Mouse (Mus musculus) liver, embryonic 13.5 days (tissue): Measurements from ENCODE around the gene Chka. TPM values are rescaled to one million over a fixed set of nuclear protein-coding genes. Genes with fewer than 3 reads are reported as not detected.
A peak's percentile ranks its signal among the peaks of the same experiment; 100 is the strongest.

Experiments used
- ATAC-seq: fragments of 200-750 bp; cut with Nextera tagmentation; 2 replicates; pipeline ENCODE4 v1.8.0; 2017; ENCODE audit warnings: low read depth, mild to moderate bottlenecking, moderate number of reproducible peaks, moderate library complexity
- DNase-seq: peaks from one replicate; pipeline ENCODE4 v3.0.0; 2022
- H3K27ac ChIP-seq: fragments of 300-500 bp; sonication (generic); 2 replicates; pipeline ENCODE4 v1.5.1; 2015; ENCODE audit warnings: moderate library complexity, mild to moderate bottlenecking, inconsistent platforms
- H3K27me3 ChIP-seq: fragments of 300-500 bp; sonication (generic); 2 replicates; pipeline ENCODE4 v1.6.1; 2015; ENCODE audit warnings: mild to moderate bottlenecking, inconsistent platforms
- H3K36me3 ChIP-seq: fragments of 300-500 bp; sonication (generic); 2 replicates; pipeline ENCODE4 v1.6.1; 2015; ENCODE audit warnings: mild to moderate bottlenecking, inconsistent platforms
- H3K4me1 ChIP-seq: fragments of 300-500 bp; sonication (generic); replicated peaks from 2 replicates; pipeline ENCODE4 v1.6.1; 2015; ENCODE audit warnings: inconsistent platforms
- H3K4me2 ChIP-seq: fragments of 300-500 bp; sonication (generic); 2 replicates; pipeline ENCODE4 v1.6.1; 2015; ENCODE audit warnings: inconsistent platforms, mild to moderate bottlenecking, moderate library complexity
- H3K4me3 ChIP-seq: fragments of 300-500 bp; sonication (generic); replicated peaks from 2 replicates; pipeline ENCODE4 v1.5.1; 2015; ENCODE audit warnings: mild to moderate bottlenecking, inconsistent platforms
- H3K9ac ChIP-seq: fragments of 300-500 bp; sonication (generic); 2 replicates; pipeline ENCODE4 v1.6.1; 2015; ENCODE audit warnings: mild to moderate bottlenecking, inconsistent platforms
- H3K9me3 ChIP-seq: fragments of 300-500 bp; sonication (generic); replicated peaks from 2 replicates; pipeline ENCODE4 v1.6.1; 2016; ENCODE audit warnings: inconsistent platforms
- WGBS: fragments of 180-500 bp; shearing (Covaris S2); methylation state at CpG from one replicate; pipeline ENCODE4 v1.1.7; 2015; ENCODE audit not compliant: insufficient replicate concordance; 5-methylcytosine and 5-hydroxymethylcytosine counted together
- polyA plus RNA-seq: library from polyadenylated mRNA; unstranded; fragments of >200 nt; fragmentation: Nextera tagmentation; extraction: Ambion mirVana; gene quantifications from 2 replicates; pipeline ENCODE4 v1.2.1, GENCODE M21; 2015

Gene Chka
- polyA plus RNA-seq, 1 experiment from 2014 or later, result 15.8 TPM

DNA sequence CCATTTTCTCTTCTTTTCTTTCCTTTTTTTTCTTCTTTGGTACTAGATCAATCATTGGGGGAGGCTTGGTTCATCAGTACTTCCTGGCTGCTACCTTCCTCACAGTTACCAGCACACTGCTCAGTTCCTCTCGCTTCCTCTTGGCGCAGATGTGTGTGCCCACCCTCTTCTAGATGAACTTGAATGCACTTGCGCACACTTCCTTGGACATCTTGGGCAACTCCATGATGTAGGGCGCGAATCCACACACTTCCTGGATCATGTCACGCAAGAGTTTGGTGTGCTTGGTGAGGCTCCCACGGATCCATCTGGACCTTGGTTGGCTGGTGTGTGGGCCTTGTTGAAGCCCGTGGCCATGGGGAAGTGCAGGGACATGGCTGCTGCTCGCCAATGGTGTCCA is 80.1 kb downstream of the Chka start:
- no peaks in the 10 kb centered on the region for H3K36me3 ChIP-seq
- no peak overlapping the region for H3K4me2 ChIP-seq
- DNase-seq (no peak), ATAC-seq (no peak)
- H3K27me3 ChIP-seq, result peaks cover 15% of the 10 kb centered on the region
- no peak overlapping the region for H3K4me3 ChIP-seq
- H3K27ac ChIP-seq, result no peak overlapping the region
- no peak overlapping the region for H3K9ac ChIP-seq
- H3K4me1 ChIP-seq, result peaks cover 34% of the 10 kb centered on the region
- 69% methylated on average over 9 of the region's 9 CpGs for WGBS
- H3K9me3 ChIP-seq, result no peaks in the 10 kb centered on the region

DNA sequence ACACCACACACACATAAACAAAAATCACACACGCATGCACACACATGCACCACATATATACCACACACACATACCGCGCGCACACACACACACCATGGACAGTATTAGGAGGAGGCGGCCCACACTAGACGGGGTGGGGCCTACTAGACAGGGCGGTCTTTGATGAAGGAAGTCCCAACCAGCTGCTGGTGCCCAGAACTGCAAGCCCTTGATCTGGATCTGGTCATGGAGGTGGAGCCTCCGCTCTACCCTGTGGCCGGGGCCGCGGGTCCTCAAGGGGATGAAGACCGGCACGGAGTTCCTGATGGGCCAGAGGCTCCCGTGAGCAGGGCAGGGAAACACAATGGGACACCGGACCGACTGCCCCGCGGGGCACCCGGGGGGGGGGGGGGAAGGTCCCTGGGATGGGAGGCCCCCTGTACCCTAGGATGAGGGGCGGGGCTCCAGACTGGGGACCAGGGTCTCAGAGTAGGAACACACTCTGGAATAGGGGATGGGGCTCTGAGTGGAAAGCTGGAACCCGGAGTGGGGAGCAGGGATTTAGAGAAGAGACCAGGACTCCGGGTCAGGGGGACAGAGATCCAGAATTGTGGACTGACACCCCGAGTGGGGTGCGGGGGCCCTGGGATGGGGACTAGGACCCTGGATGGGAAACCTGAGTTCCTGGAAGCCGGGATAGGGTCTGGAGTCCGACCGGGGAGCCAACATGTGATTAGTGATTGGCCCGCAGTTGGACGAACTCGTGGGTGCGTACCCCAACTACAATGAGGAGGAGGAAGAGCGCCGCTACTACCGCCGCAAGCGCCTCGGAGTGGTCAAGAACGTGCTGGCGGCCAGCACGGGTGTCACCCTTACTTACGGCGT is 83.7 kb downstream of the Chka start, which contains the start of gene Unc93b1:
Unc93b1 (plus strand) TSS at position 155 of the 864 bp plus-strand sequence.
- peak within 1 kb of the TSS; percentile 59 for H3K4me3 ChIP-seq
- DNase-seq, result peak; percentile 41
- peaks cover 21% of the 10 kb centered on the region for H3K27me3 ChIP-seq
- 4% methylated on average over 42 of the region's 42 CpGs for WGBS
- no peaks in the 10 kb centered on the region for H3K36me3 ChIP-seq
- H3K9ac ChIP-seq, result peak within 1 kb of the TSS; percentile 62
- no peaks in the 10 kb centered on the region for H3K9me3 ChIP-seq
- H3K4me1 ChIP-seq, result peaks cover 27% of the 10 kb centered on the region
- ATAC-seq, result peak; percentile 83
- H3K27ac ChIP-seq, result peak within 1 kb of the TSS; percentile 47
- H3K4me2 ChIP-seq, result peak within 1 kb of the TSS; percentile 76

DNA sequence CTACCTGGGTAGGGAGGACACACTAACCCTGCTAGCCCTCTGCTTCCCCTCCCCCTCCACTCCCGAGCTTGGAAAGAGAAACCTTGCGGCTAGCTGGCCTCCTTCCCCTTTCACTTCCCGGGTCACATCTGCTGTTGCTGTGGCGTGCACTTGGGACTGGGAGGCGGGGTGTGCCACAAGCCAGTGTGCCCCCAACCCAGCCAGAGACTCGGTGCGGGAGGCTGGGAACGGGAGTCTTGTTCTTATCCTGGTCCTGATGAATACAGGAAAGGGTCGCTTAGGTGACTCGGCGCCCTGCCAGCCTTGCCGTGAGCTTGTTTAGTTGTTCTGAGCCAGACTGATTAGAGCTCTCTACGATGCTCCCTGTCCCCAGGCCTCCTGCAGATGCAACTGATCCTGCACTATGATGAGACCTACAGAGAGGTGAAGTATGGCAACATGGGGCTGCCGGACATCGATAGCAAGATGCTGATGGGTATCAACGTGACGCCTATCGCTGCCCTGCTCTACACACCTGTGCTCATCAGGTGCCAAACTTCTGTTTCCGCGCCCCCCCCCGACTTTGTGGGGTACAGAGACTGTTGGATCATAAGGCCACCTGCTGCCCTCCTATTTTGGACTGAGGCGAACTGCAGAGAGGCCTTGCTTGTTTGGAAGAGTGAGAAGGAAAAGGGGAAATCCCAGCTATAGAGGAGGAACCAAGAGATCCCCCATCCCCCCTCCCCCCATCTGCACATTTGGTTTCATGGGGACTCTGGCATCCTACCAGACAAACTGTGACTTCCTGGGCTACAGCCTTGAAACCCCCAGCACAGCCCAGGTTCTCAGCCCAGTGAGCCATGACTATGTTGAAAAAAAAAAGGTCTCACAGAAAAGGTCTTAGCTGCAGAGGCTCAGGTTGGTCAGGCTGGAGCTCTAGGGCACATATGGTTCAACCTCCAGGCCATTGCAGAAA is 84.6 kb downstream of the Chka start:
- H3K36me3 ChIP-seq, result no peaks in the 10 kb centered on the region
- peak overlapping the region; percentile 47; the same call in 1 of the 2 replicates for H3K27ac ChIP-seq
- peaks cover 21% of the 10 kb centered on the region for H3K27me3 ChIP-seq
- WGBS, result 6% methylated on average over 22 of the region's 22 CpGs
- DNase-seq, result peak; percentile 36
- peaks cover 21% of the 10 kb centered on the region for H3K4me1 ChIP-seq
- H3K9ac ChIP-seq, result peak overlapping the region; percentile 62
- H3K4me2 ChIP-seq, result peak overlapping the region; percentile 76
- ATAC-seq, result peak; percentile 35
- H3K4me3 ChIP-seq, result peak overlapping the region; percentile 59
- H3K9me3 ChIP-seq, result no peaks in the 10 kb centered on the region

DNA sequence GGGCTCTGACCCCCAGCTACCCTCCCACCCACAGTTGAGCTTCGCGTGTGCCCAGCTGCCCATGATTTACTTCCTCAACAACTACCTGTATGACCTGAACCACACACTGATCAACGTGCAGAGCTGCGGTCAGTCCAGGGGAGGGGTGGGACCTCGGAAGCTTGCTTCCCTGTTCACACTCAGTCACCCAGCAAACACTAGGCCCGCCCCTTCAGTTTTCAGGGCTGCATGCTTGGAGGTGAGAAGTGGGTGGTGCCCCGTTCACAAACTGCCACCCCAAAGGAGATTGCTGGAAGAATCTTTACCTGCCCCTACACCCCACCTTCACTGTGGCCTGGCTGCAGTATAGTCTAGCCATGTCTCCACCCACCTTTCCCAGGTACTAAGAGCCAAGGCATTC is 90.7 kb downstream of the Chka start:
- ATAC-seq, result no peak

DNA sequence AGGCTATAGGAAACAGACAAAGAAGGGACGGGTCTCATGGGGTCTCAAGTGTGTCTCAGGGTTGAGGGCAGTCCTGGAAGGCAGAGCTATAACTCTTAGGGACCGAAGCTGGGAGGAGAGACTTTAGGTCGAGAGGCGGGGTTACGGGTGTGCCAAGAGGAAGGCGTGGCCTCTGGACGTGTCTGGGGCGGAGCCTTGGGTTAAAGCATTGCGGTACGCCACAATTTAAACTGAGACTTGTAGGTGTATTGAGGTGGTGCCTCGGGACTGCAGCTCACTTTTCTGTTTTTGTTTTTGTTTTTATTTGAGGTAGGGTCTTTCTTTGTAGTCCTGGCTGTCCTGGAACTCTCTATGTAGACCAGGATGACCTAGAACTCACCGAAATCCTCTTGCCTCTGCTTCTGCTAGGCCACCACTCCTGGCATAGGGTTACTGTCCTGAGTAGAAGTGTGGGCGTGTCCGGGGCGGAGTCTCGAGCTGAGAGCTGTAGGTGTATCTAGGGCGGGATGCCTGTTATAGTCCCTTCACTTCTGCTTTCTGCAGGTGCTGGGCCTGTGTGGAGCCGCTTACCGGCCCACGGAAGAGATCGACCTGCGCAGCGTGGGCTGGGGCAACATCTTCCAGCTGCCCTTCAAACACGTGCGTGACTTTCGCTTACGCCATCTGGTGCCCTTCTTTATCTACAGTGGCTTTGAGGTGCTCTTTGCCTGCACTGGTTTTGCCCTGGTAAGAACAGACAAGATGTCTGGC is 91.6 kb downstream of the Chka start:
- DNase-seq, result peak; percentile 80
- WGBS, result 13% methylated on average over 27 of the region's 27 CpGs
- peaks cover 31% of the 10 kb centered on the region for H3K4me1 ChIP-seq

More for the DNA sequence above, 90.7 kb downstream of the Chka start:
- H3K36me3 ChIP-seq, result no peaks in the 10 kb centered on the region
- no peaks in the 10 kb centered on the region for H3K27me3 ChIP-seq
- H3K4me2 ChIP-seq, result peak overlapping the region; percentile 67; the same call in 1 of the 2 replicates
- H3K27ac ChIP-seq, result no peak overlapping the region
- no peak for DNase-seq
- whole genome bisulfite sequencing, result 65% methylated on average over 7 of the region's 7 CpGs
- no peaks in the 10 kb centered on the region for H3K9me3 ChIP-seq
- peaks cover 31% of the 10 kb centered on the region for H3K4me1 ChIP-seq
- H3K9ac ChIP-seq, result no peak overlapping the region
- H3K4me3 ChIP-seq, result no peak overlapping the region

More for the DNA sequence above, 91.6 kb downstream of the Chka start:
- Histone ChIP-seq H3K4me2 (peak overlapping the region; percentile 67), H3K4me3 (peak overlapping the region; percentile 40), H3K36me3 (no peaks in the 10 kb centered on the region), H3K9me3 (no peaks in the 10 kb centered on the region), H3K27ac (no peak overlapping the region), H3K9ac (peak overlapping the region; percentile 30; the same call in 1 of the 2 replicates), H3K27me3 (no peaks in the 10 kb centered on the region)
- peak; percentile 87 for ATAC-seq

Other genes with a start within 250 kb of the Chka start
- 1.9 and 2.0 TPM in 2 replicates for gene Lrp5, start 165.2 kb upstream of the Chka start, polyA plus RNA-seq
- gene 1810055G02Rik, start 143.5 kb upstream of the Chka start, polyA plus RNA-seq, result 13.2 and 14.5 TPM in 2 replicates
- gene Kmt5b, start 84.4 kb upstream of the Chka start, polyA plus RNA-seq, result 6.5 and 8.9 TPM in 2 replicates
- gene Tcirg1, start 55.4 kb downstream of the Chka start, polyA plus RNA-seq, result 18.0 and 18.8 TPM in 2 replicates
- gene Ndufs8, start 61.0 kb downstream of the Chka start, polyA plus RNA-seq, result 189 and 217 TPM in 2 replicates
- gene Aldh3b1, start 78.0 kb downstream of the Chka start, polyA plus RNA-seq, result 3.3 and 3.7 TPM in 2 replicates
- gene Unc93b1, start 83.4 kb downstream of the Chka start, polyA plus RNA-seq, result 17.6 and 18.3 TPM in 2 replicates
- gene Aldh3b3, start 106.9 kb downstream of the Chka start, polyA plus RNA-seq, result not detected in 2 replicates
- gene Aldh3b2, start 120.6 kb downstream of the Chka start, polyA plus RNA-seq, result 0.30 and 0.45 TPM in 2 replicates
- gene Acy3, start 134.8 kb downstream of the Chka start, polyA plus RNA-seq, result 9.5 and 10.2 TPM in 2 replicates
- gene Tbx10, start 141.0 kb downstream of the Chka start, polyA plus RNA-seq, result 0.47 and 0.54 TPM in 2 replicates
- gene Nudt8, start 148.8 kb downstream of the Chka start, polyA plus RNA-seq, result 13.8 and 15.9 TPM in 2 replicates
- 0.55 and 0.59 TPM in 2 replicates for gene Gm49405, start 148.9 kb downstream of the Chka start, polyA plus RNA-seq
- gene Doc2g, start 151.5 kb downstream of the Chka start, polyA plus RNA-seq, result 0.80 and 0.82 TPM in 2 replicates
- 171 and 174 TPM in 2 replicates for gene Ndufv1, start 161.0 kb downstream of the Chka start, polyA plus RNA-seq
- 629 and 652 TPM in 2 replicates for gene Gstp1, start 186.2 kb downstream of the Chka start, polyA plus RNA-seq
- 7.7 and 11.2 TPM in 2 replicates for gene Gstp2, start 194.2 kb downstream of the Chka start, polyA plus RNA-seq
- 28.0 and 28.3 TPM in 2 replicates for gene Gstp3, start 207.8 kb downstream of the Chka start, polyA plus RNA-seq
- gene Cabp2, start 229.8 kb downstream of the Chka start, polyA plus RNA-seq, result 0.43 and 0.67 TPM in 2 replicates
- gene Cdk2ap2, start 245.4 kb downstream of the Chka start, polyA plus RNA-seq, result 94.3 and 94.7 TPM in 2 replicates
- 2.8 and 3.1 TPM in 2 replicates for gene Pitpnm1, start 248.2 kb downstream of the Chka start, polyA plus RNA-seq